Mouse (Mus musculus): ENCODE data around the gene Cyth1.

GRCm38 (mm10) chr11:118133133-118133751 lies 115.2 kb downstream of the Cyth1 start:
- TF ChIP-seq GATA1 (IDR thresholded peaks at IDR 0.05; ENCODE audit: low read length) (no peak), TAL1 (IDR thresholded peaks at IDR 0.05; ENCODE audit: low read length) (no peak)

All from erythroblast, embryonic 14.5 days (primary cell).